Mouse (Mus musculus) C2C12 (cell line): ENCODE results near the gene Jag2. TPM values are rescaled to one million over a fixed set of nuclear protein-coding genes. Genes with fewer than 3 reads are reported as not detected.
A peak's percentile ranks its signal among the peaks of the same experiment; 100 is the strongest.

Experiments
- H3K27me3 ChIP-seq: one replicate; pipeline ENCODE4 v1.6.1; 2011; ENCODE audit not compliant: control insufficient read depth, insufficient read depth, insufficient read length
- H3K36me3 ChIP-seq: one replicate; pipeline ENCODE4 v1.6.1; 2011; ENCODE audit not compliant: control insufficient read depth, insufficient read depth
- H3K4me3 ChIP-seq: one replicate; pipeline ENCODE4 v1.5.1; 2011; ENCODE audit warnings: mild to moderate bottlenecking, control low read depth; ENCODE audit not compliant: poor library complexity, insufficient read depth, severe bottlenecking
- H3K79me2 ChIP-seq: one replicate; pipeline ENCODE4 v1.6.1; 2011; ENCODE audit not compliant: control insufficient read depth, insufficient read depth
- H3K79me3 ChIP-seq: one replicate; pipeline ENCODE4 v1.6.1; 2011; ENCODE audit warnings: low read depth, control low read depth
- H3ac ChIP-seq: one replicate; pipeline ENCODE3; 2011; ENCODE audit warnings: low read depth; ENCODE audit not compliant: control insufficient read depth, insufficient read length
- CEBPB ChIP-seq: IDR thresholded peaks from one replicate; pipeline ENCODE4 v1.6.1; 2011; ENCODE audit warnings: low read depth, mild to moderate bottlenecking, control low read depth, moderate library complexity
- CTCF ChIP-seq: IDR thresholded peaks from one replicate; pipeline ENCODE4 v1.5.1; 2011; ENCODE audit not compliant: control insufficient read depth, insufficient read depth, insufficient read length
- FOSL1 ChIP-seq: IDR thresholded peaks from one replicate; pipeline ENCODE4 v1.8.0; 2011; ENCODE audit warnings: mild to moderate bottlenecking, low read length; ENCODE audit not compliant: poor library complexity, insufficient read depth, severe bottlenecking
- MAX ChIP-seq: IDR thresholded peaks from one replicate; pipeline ENCODE4 v1.6.1; 2011; ENCODE audit warnings: mild to moderate bottlenecking, control low read depth
- MYOD1 ChIP-seq: IDR thresholded peaks from one replicate; pipeline ENCODE4 v1.6.1; 2011; ENCODE audit warnings: low read depth; ENCODE audit not compliant: control insufficient read depth, insufficient read length
- MYOG ChIP-seq: IDR thresholded peaks from one replicate; pipeline ENCODE4 v1.6.1; 2011; ENCODE audit not compliant: control insufficient read depth, insufficient read length; ENCODE audit errors: extremely low read depth
- USF1 ChIP-seq: IDR thresholded peaks from one replicate; pipeline ENCODE4 v1.6.1; 2011; ENCODE audit warnings: low read depth, mild to moderate bottlenecking, control low read depth, moderate library complexity
- polyA plus RNA-seq: library from polyadenylated mRNA; unstranded; fragments of >200 nt; fragmentation: generic; extraction: Trizol; gene quantifications from one replicate; pipeline ENCODE4 v1.2.1, GENCODE M21; 2012; ENCODE audit warnings: missing spikeins

The Jag2 gene
- polyA plus RNA-seq, 1 experiment = 85.1 TPM

- Histone ChIP-seq H3K79me3 (peaks cover 48% of the 10 kb centered on the region), H3K27me3 (no peaks in the 10 kb centered on the region), H3ac (no peak overlapping the region), H3K4me3 (no peak overlapping the region), H3K36me3 (peaks cover 5% of the 10 kb centered on the region), H3K79me2 (peaks cover 60% of the 10 kb centered on the region)
- no peak for TF ChIP-seq MYOD1
- TF ChIP-seq CTCF = no peak
- TF ChIP-seq MYOG = no peak
- TF ChIP-seq CEBPB = no peak
- TF ChIP-seq FOSL1 = no peak
- TF ChIP-seq MAX = no peak
- TF ChIP-seq USF1 = no peak
Observed at GRCm38 (mm10) chr12:112927265-112927664, 2.3 kb downstream of the Jag2 start.

GRCm38 (mm10) chr12:112925950-112926349 lies 3.6 kb downstream of the Jag2 start:
- Histone ChIP-seq H3K79me2 (peaks cover 73% of the 10 kb centered on the region), H3K27me3 (no peaks in the 10 kb centered on the region), H3K36me3 (peaks cover 8% of the 10 kb centered on the region), H3K4me3 (no peak overlapping the region), H3K79me3 (peaks cover 57% of the 10 kb centered on the region), H3ac (no peak overlapping the region)
- TF ChIP-seq MYOG (no peak), USF1 (no peak), MAX (peak; percentile 39), CEBPB (no peak), FOSL1 (no peak), CTCF (peak; percentile 4)

DNA sequence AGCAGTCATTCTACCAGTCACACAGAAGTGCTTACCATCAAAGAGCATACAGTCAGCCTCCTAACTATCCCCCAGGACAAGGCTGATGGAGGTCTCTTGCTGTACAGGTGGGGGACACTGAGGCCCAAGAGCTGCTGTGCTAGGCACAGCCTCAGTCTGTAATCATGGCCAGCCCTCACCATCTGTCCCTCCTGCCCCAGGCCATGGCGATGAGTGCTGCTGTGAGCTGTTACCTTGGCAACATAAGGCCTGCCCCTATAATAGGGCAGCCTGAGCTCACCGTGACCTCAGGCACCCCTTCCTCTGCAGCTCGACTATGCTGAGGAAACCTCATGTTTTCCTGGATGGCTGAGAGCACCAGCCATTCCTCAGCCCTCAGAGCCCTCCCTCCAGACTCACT lies 7.0 kb downstream of the Jag2 start:
- Histone ChIP-seq H3K79me2 (peaks cover 75% of the 10 kb centered on the region), H3K36me3 (peaks cover 9% of the 10 kb centered on the region), H3K4me3 (no peak overlapping the region), H3K79me3 (peaks cover 52% of the 10 kb centered on the region), H3ac (no peak overlapping the region), H3K27me3 (no peaks in the 10 kb centered on the region)
- TF ChIP-seq USF1 (no peak), FOSL1 (no peak), MAX (no peak), CEBPB (no peak), MYOD1 (no peak), CTCF (no peak), MYOG (no peak)

DNA sequence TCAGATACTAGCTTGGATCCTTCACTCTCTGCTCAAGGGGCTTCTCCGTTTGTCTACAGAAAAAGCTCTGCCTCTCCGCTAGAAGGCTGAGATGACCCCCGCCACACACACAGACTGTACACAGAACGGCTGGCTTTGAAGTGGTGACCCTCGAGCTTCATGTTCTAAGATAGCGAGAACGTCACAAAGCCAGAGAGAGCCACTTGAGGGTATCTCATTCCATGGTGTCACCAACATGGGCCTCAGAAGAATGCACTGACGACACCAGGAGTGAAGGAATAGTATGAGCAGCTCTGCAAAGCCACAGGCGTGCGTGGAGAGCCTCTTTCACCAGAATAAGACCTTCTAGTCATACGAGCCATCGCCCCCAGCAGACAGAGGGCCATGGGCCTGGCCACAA lies 8.1 kb downstream of the Jag2 start:
- Histone ChIP-seq H3K4me3 (no peak overlapping the region), H3K36me3 (peaks cover 16% of the 10 kb centered on the region), H3ac (no peak overlapping the region), H3K79me3 (peaks cover 43% of the 10 kb centered on the region), H3K79me2 (peaks cover 65% of the 10 kb centered on the region), H3K27me3 (no peaks in the 10 kb centered on the region)
- TF ChIP-seq MYOG (no peak), CEBPB (no peak), CTCF (no peak)

GRCm38 (mm10) chr12:112917906-112918305 lies 11.7 kb downstream of the Jag2 start:
- no peaks in the 10 kb centered on the region for H3K27me3 ChIP-seq
- H3ac ChIP-seq = no peak overlapping the region
- TF ChIP-seq CTCF (no peak), MYOD1 (no peak), USF1 (no peak), MAX (no peak), FOSL1 (no peak), MYOG (no peak), CEBPB (no peak)
- no peak overlapping the region for H3K4me3 ChIP-seq
- H3K79me2 ChIP-seq = peaks cover 32% of the 10 kb centered on the region
- H3K79me3 ChIP-seq = peaks cover 17% of the 10 kb centered on the region
- H3K36me3 ChIP-seq = peaks cover 30% of the 10 kb centered on the region

DNA sequence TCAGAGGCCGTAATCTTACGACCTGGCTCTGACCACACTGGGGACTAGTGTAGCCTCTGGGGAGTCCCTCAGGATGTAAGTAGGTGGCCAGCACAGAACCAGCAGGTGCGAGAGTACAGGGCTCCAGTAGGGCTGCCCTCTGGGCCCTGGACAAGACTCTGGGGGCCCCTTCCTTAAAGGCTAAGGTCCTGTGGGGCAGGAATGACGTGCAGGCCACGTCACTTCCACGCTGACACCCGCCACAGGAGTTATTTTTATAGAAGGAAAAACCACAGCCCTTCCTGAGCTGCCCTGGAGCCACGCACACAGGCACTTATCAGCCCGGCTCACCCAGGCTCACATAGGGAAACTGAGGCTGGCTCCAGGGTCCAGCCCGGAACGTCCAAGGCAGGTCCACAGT lies 12.1 kb downstream of the Jag2 start:
- Histone ChIP-seq H3K4me3 (no peak overlapping the region), H3K79me2 (peaks cover 28% of the 10 kb centered on the region), H3K79me3 (peaks cover 13% of the 10 kb centered on the region), H3K27me3 (no peaks in the 10 kb centered on the region), H3ac (no peak overlapping the region), H3K36me3 (peaks cover 34% of the 10 kb centered on the region)
- TF ChIP-seq MYOD1 (no peak), USF1 (no peak), MYOG (no peak), FOSL1 (no peak), CTCF (no peak), MAX (no peak), CEBPB (no peak)
